Mouse (Mus musculus): Measurements from ENCODE around the gene Olfr433. TPM values are rescaled to one million over a fixed set of nuclear protein-coding genes. Genes with fewer than 3 reads are reported as not detected.
A peak's percentile ranks its signal among the peaks of the same experiment; 100 is the strongest.
"Not testable (repeated sequence)": the region's sequence is repeated elsewhere in the genome, so short reads cannot be mapped to it uniquely, and the experiment has no call there.

The Olfr433 gene
- polyA plus RNA-seq (2015; fragmentation: Nextera tagmentation; extraction: Ambion mirVana): not detected in 2 replicates

DNA sequence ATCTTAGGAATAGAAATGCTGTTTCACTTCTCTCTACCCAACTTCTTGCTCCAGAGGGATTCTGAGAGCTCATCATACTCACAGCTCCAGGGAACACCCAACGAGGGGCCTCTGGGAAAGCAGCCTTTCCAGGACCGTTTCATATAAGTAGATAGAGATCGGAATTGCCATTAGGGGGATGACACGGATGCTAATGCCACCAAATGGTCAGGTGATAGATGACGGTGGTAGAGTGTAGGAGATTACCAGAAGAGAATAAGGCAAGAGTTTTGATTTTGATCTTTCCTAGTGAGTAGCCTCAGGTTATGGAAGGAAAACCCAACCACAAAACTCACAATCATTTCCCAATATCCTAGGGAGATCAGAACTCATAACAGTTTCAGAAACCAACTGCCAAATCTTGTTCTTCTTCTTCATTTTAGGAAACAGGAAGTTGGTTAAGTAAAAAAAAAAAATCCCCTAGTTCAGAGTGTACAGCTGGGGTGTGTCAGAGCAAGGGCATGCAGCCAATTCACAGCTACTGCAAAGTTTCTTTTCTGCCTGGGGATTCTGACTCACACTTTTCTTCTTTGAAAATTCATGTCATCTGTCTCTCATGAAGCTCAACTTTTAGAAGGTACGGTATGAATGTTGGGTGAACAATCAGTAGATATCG is at the start of gene Olfr433:
Gene Olfr433, plus strand, starts transcription at position 183 of the 655 bp plus-strand sequence.
- H3K4me2 ChIP-seq (ENCODE audit: low read length): no peak within 1 kb of the TSS
- H3K27me3 ChIP-seq (replicated peaks; ENCODE audit: control insufficient read depth, insufficient read depth, low read length): no peaks in the 10 kb centered on the region
- 90% methylated on average over 7 of the region's 7 CpGs for whole genome bisulfite sequencing
- no peak for ATAC-seq
- no peak within 1 kb of the TSS for H3K9ac ChIP-seq (ENCODE audit: low read depth, low read length)
- H3K36me3 ChIP-seq (ENCODE audit: control insufficient read depth, insufficient read depth, low read length): no peaks in the 10 kb centered on the region
- no peak within 1 kb of the TSS for H3K27ac ChIP-seq (ENCODE audit: low read depth, low read length)
- H3K4me1 ChIP-seq (ENCODE audit: control insufficient read depth, insufficient read depth, low read depth, low read length): no peaks in the 10 kb centered on the region
- no peak within 1 kb of the TSS for H3K4me3 ChIP-seq (ENCODE audit: low read length)
- H3K9me3 ChIP-seq (ENCODE audit: control insufficient read depth, low read length): no peaks in the 10 kb centered on the region

DNA sequence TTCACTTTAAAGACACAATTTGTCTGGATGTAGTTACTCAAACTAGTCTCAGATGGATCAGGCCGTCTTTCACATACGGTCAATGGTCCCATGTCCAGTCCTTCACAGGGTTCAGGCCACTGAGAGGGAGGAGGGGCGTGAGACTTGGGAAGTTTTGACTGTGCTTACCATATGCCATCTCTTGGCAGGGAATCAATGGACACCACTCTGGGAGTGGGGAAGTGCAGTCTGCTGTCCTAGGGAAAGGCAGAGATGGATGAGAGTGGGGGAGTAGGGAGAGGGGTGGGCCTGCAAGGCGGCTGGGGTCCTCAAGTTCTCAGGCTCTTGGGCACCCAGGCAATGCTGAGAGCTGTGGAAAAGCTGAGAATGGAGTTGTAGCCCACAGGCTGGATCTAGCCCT is 45.5 kb upstream of the Olfr433 start:
- ATAC-seq: peak; percentile 86
- 87% methylated on average over 4 of the region's 4 CpGs for WGBS
- H3K9me3 ChIP-seq (ENCODE audit: control insufficient read depth, low read length): no peaks in the 10 kb centered on the region

DNA sequence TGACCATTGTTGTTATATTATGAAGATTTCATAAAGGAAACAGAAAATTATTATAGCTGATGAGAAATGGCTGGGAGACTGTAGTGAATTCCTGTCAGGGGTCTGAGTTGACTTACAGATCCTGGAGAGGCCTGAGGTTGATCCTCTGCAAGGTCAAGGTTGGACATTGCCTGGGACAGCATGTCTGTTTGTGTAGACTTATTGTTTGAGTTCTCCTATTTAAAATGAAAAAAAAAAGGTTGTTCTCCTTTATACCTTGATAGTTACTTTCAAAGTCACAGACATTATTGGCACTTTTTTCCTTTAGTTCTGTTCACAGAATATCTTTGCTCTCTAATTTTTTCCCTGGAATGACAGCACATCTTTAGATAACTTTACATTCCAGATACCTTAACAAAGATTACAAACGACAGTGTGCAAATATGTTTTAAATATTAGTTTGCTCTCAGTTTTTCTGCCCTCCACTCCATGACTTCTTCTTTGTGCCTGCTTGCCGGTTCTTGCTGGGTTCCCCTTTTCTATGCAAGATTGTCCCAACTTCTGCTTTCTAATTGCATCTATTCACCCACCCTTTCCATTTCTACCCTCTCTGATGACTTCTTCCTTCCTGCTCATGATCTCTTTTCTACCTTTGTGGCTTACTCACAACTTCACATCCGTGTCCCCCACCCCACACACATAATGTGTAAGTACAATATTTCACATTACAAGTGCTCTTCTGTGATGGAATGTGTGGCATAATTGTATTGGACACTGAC is 36.0 kb upstream of the Olfr433 start:
- not testable (repeated sequence) for H3K27me3 ChIP-seq (replicated peaks; ENCODE audit: control insufficient read depth, insufficient read depth, low read length); H3K4me1 ChIP-seq (ENCODE audit: control insufficient read depth, insufficient read depth, low read depth, low read length); H3K36me3 ChIP-seq (ENCODE audit: control insufficient read depth, insufficient read depth, low read length); H3K4me2 ChIP-seq (ENCODE audit: low read length); H3K9ac ChIP-seq (ENCODE audit: low read depth, low read length); ATAC-seq; H3K4me3 ChIP-seq (ENCODE audit: low read length); H3K9me3 ChIP-seq (ENCODE audit: control insufficient read depth, low read length); H3K27ac ChIP-seq (ENCODE audit: low read depth, low read length)
- 88% methylated on average over 1 of the region's 3 CpGs for WGBS

More for the DNA sequence above, 45.5 kb upstream of the Olfr433 start:
- H3K27ac ChIP-seq (ENCODE audit: low read depth, low read length): no peak overlapping the region
- no peak overlapping the region for H3K9ac ChIP-seq (ENCODE audit: low read depth, low read length)
- no peak overlapping the region for H3K4me3 ChIP-seq (ENCODE audit: low read length)
- no peaks in the 10 kb centered on the region for H3K27me3 ChIP-seq (replicated peaks; ENCODE audit: control insufficient read depth, insufficient read depth, low read length)
- H3K4me2 ChIP-seq (ENCODE audit: low read length): no peak overlapping the region
- H3K4me1 ChIP-seq (ENCODE audit: control insufficient read depth, insufficient read depth, low read depth, low read length): no peaks in the 10 kb centered on the region
- no peaks in the 10 kb centered on the region for H3K36me3 ChIP-seq (ENCODE audit: control insufficient read depth, insufficient read depth, low read length)

DNA sequence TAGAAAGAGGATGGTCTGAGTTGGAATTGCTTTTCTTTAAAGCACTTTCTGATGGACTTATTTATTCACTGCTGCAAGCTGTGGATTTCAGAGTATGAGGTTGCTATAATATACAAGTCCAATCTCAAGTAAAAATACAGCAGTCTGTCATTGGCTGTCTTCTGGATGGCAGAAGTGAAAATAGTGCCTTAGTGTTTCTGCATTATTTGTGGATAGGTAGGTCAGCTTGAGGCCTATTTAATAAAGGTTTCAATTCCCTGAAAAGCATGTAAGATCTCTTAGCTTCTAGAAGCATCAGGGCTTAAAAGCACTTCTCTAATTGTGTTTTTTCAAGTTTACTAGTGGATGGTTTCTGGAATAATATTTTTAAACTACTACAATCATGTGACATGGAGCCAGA is 33.5 kb upstream of the Olfr433 start:
- H3K9me3 ChIP-seq (ENCODE audit: control insufficient read depth, low read length); H3K27ac ChIP-seq (ENCODE audit: low read depth, low read length); H3K4me3 ChIP-seq (ENCODE audit: low read length); H3K36me3 ChIP-seq (ENCODE audit: control insufficient read depth, insufficient read depth, low read length); H3K4me2 ChIP-seq (ENCODE audit: low read length); H3K4me1 ChIP-seq (ENCODE audit: control insufficient read depth, insufficient read depth, low read depth, low read length); ATAC-seq; H3K9ac ChIP-seq (ENCODE audit: low read depth, low read length); H3K27me3 ChIP-seq (replicated peaks; ENCODE audit: control insufficient read depth, insufficient read depth, low read length): not testable (repeated sequence)

DNA sequence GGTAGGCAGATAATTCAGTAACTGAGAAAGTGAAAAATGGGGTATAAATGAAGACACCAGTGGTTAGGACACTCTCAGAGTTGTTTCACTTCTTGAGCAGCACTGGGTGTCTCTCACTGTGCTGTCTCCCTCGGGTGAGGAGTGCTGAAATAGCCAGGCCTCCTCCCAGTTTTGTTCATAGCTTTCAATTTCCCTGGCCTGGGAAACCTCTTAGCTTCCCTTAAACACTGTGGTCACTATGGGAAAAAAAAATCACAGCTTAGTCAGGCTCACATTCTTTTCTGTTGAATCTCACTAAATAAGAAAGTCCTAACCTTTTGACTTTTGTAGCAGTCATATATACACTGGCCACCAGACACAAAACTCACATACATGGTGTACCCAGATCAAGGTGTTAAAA is 8.8 kb upstream of the Olfr433 start, which contains the start of gene Ifi205:
Gene Ifi205, minus strand, starts transcription at position 113 of the 400 bp plus-strand sequence.
- no peak within 1 kb of the TSS for H3K4me2 ChIP-seq (ENCODE audit: low read length)
- no peaks in the 10 kb centered on the region for H3K27me3 ChIP-seq (replicated peaks; ENCODE audit: control insufficient read depth, insufficient read depth, low read length)
- H3K27ac ChIP-seq (ENCODE audit: low read depth, low read length): no peak within 1 kb of the TSS
- H3K9ac ChIP-seq (ENCODE audit: low read depth, low read length): no peak within 1 kb of the TSS
- no peaks in the 10 kb centered on the region for H3K9me3 ChIP-seq (ENCODE audit: control insufficient read depth, low read length)
- 75% methylated on average over 1 of the region's 1 CpGs for WGBS
- no peaks in the 10 kb centered on the region for H3K4me1 ChIP-seq (ENCODE audit: control insufficient read depth, insufficient read depth, low read depth, low read length)
- no peaks in the 10 kb centered on the region for H3K36me3 ChIP-seq (ENCODE audit: control insufficient read depth, insufficient read depth, low read length)
- H3K4me3 ChIP-seq (ENCODE audit: low read length): no peak within 1 kb of the TSS
- ATAC-seq: no peak

DNA sequence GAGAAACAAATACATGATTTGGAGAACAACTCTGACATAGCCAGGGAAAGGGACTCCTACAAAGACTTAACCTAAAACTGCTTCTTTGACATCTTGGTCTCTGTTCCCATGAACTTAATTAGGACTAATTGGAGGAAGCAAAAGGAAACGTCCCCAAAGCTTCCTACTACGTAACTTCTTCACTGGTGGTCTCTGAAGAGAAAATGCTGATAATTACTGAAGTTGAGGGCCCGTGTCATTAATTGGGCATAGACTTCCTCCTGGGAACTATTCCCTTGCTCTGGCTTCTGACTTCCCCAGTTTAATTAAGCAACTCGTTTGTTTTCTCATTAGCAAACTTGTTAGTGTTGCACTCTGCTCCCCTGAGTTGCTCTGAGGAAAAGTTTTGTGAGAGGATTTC is 4.7 kb upstream of the Olfr433 start:
- peak; percentile 17; the same call in 1 of the 2 replicates for ATAC-seq
- Histone ChIP-seq H3K9ac (ENCODE audit: low read depth, low read length) (no peak overlapping the region), H3K27me3 (replicated peaks; ENCODE audit: control insufficient read depth, insufficient read depth, low read length) (no peaks in the 10 kb centered on the region), H3K4me3 (ENCODE audit: low read length) (no peak overlapping the region), H3K27ac (ENCODE audit: low read depth, low read length) (no peak overlapping the region), H3K4me1 (ENCODE audit: control insufficient read depth, insufficient read depth, low read depth, low read length) (no peaks in the 10 kb centered on the region), H3K9me3 (ENCODE audit: control insufficient read depth, low read length) (no peaks in the 10 kb centered on the region), H3K36me3 (ENCODE audit: control insufficient read depth, insufficient read depth, low read length) (no peaks in the 10 kb centered on the region), H3K4me2 (ENCODE audit: low read length) (no peak overlapping the region)
- WGBS: 65% methylated on average over 4 of the region's 4 CpGs

DNA sequence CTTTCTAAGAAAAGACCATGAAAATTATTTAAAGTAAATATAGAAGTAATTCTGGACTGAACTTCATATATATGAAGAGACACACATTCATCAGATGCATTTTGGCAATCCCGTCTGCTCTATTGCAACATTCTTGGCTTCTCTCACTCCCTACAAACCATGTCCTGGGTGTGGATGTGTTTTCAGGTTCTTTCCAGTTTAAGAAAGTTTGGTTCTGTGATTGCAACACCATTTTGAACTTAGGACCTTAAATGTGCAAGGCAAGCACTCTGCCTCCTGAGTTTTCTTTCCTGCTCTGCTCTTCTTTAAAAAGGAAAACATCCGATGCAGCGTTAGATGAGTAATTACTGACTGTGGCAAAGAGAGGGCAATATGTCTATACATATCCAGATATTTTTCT is 2.0 kb upstream of the Olfr433 start:
- no peak for ATAC-seq
- Histone ChIP-seq H3K4me2 (ENCODE audit: low read length) (no peak overlapping the region), H3K9ac (ENCODE audit: low read depth, low read length) (no peak overlapping the region), H3K27ac (ENCODE audit: low read depth, low read length) (no peak overlapping the region), H3K9me3 (ENCODE audit: control insufficient read depth, low read length) (no peaks in the 10 kb centered on the region), H3K36me3 (ENCODE audit: control insufficient read depth, insufficient read depth, low read length) (no peaks in the 10 kb centered on the region), H3K4me3 (ENCODE audit: low read length) (no peak overlapping the region), H3K4me1 (ENCODE audit: control insufficient read depth, insufficient read depth, low read depth, low read length) (no peaks in the 10 kb centered on the region), H3K27me3 (replicated peaks; ENCODE audit: control insufficient read depth, insufficient read depth, low read length) (no peaks in the 10 kb centered on the region)
- 97% methylated on average over 3 of the region's 3 CpGs for WGBS

DNA sequence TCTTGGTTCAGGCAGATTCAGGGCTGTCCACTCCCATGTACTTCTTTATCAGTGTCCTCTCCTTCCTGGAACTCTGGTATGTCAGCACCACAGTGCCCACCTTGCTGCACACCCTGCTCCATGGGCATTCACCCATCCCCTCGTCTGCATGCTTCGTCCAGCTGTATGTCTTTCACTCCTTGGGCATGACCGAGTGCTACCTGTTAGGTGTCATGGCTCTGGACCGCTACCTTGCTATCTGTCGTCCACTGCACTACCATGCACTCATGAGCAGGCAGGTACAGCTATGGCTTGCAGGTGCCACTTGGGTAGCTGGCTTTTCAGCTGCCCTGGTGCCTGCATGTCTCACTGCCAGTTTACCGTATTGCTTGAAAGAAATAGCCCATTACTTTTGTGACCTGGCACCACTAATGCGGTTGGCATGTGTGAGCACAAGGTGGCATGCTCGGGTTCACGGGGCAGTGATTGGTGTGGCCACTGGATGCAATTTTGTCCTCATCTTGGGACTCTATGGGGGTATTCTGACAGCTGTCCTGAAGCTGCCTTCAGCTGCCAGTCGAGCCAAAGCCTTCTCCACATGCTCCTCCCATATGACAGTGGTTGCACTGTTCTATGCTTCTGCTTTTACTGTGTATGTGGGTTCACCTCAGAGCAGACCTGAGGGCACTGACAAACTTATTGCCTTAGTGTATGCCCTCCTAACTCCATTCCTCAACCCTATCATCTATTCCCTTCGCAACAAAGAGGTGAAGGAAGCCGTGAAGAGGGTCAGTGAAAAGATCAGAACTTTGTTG is 1.8 kb downstream of the Olfr433 start:
- not testable (repeated sequence) for H3K4me1 ChIP-seq (ENCODE audit: control insufficient read depth, insufficient read depth, low read depth, low read length); ATAC-seq; H3K27me3 ChIP-seq (replicated peaks; ENCODE audit: control insufficient read depth, insufficient read depth, low read length); H3K4me3 ChIP-seq (ENCODE audit: low read length); H3K27ac ChIP-seq (ENCODE audit: low read depth, low read length); H3K4me2 ChIP-seq (ENCODE audit: low read length); H3K36me3 ChIP-seq (ENCODE audit: control insufficient read depth, insufficient read depth, low read length); H3K9me3 ChIP-seq (ENCODE audit: control insufficient read depth, low read length); H3K9ac ChIP-seq (ENCODE audit: low read depth, low read length)
- WGBS: 92% methylated on average over 12 of the region's 12 CpGs

DNA sequence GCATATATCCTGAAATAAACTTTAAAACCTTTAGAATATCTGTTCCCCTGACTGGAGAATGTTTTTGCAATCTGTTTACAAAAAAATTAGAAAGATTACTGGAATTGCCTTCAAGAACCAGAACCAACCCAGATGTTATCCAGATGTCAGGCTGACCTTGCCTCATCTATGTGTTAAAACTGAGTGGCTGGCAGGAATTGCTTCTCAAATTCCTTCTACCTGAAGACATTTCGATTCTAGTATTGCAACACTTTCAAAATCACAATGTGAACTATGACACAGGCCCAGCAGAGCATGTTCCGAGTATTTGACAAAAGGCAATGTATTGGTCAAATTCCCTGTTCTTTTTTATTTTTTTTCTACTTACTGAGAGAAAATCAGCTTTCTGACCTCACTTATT is 3.9 kb downstream of the Olfr433 start:
- H3K9ac ChIP-seq (ENCODE audit: low read depth, low read length): no peak overlapping the region
- ATAC-seq: no peak
- no peak overlapping the region for H3K4me2 ChIP-seq (ENCODE audit: low read length)
- H3K4me3 ChIP-seq (ENCODE audit: low read length): no peak overlapping the region
- no peak overlapping the region for H3K27ac ChIP-seq (ENCODE audit: low read depth, low read length)
- no peaks in the 10 kb centered on the region for H3K27me3 ChIP-seq (replicated peaks; ENCODE audit: control insufficient read depth, insufficient read depth, low read length)
- 71% methylated on average over 2 of the region's 2 CpGs for WGBS
- H3K4me1 ChIP-seq (ENCODE audit: control insufficient read depth, insufficient read depth, low read depth, low read length): no peaks in the 10 kb centered on the region
- H3K9me3 ChIP-seq (ENCODE audit: control insufficient read depth, low read length): no peaks in the 10 kb centered on the region
- no peaks in the 10 kb centered on the region for H3K36me3 ChIP-seq (ENCODE audit: control insufficient read depth, insufficient read depth, low read length)

Measured in hindbrain, embryonic 16.5 days (tissue).